In genomic region chr10:63338914-63339643, GRCm38 (mm10) we compare ENCODE assay signal across 8 mouse cellular contexts. TPM values are rescaled to one million over a fixed set of nuclear protein-coding genes. Genes with fewer than 3 reads are reported as not detected.
DNase-seq lines count a peak whose midpoint lies in the region; ATAC-seq lines count a peak whose summit lies in the region.

No protein-coding gene starts in this region.

- peak; percentile 97 for DNase-seq in ZHBTc4 (ENCODE audit: low read depth, low spot score)
- peak; percentile 76 to 89 for DNase-seq in cerebellum, postnatal 4 days (ENCODE audit: low spot score in 2 of 2)
- peak; percentile 90 for DNase-seq in gastrocnemius, adult 18-20 months (ENCODE audit: low spot score)
- peak; percentile 80 to 83 for DNase-seq in left cerebral cortex, adult 18-20 months (ENCODE audit: low spot score in 2 of 2)
- DNase-seq in lung, postnatal 4 days, result peak; percentile 92 to 96
- DNase-seq in retina, postnatal 1 day, result peak; percentile 95
- peak; percentile 89 for DNase-seq in thymus, postnatal 4 days

- ATAC-seq in hindbrain, embryonic 16.5 days, result peak; percentile 95

- no peaks in the 10 kb centered on the region for H3K36me3 ChIP-seq in hindbrain, embryonic 16.5 days (ENCODE audit: control insufficient read depth, insufficient read depth, low read length)

- H3K4me2 ChIP-seq in hindbrain, embryonic 16.5 days (ENCODE audit: low read length), result peak overlapping the region; percentile 78

- peak overlapping the region; percentile 96 for H3K27ac ChIP-seq in hindbrain, embryonic 16.5 days (ENCODE audit: low read depth, low read length)

- peak overlapping the region; percentile 90 for H3K4me3 ChIP-seq in hindbrain, embryonic 16.5 days (ENCODE audit: low read length)

- no peaks in the 10 kb centered on the region for H3K27me3 ChIP-seq in hindbrain, embryonic 16.5 days (replicated peaks; ENCODE audit: control insufficient read depth, insufficient read depth, low read length)

- no peaks in the 10 kb centered on the region for H3K9me3 ChIP-seq in hindbrain, embryonic 16.5 days (ENCODE audit: control insufficient read depth, low read length)

- H3K9ac ChIP-seq in hindbrain, embryonic 16.5 days (ENCODE audit: low read depth, low read length), result peak overlapping the region; percentile 98

- 1% methylated on average over 37 of the region's 74 CpGs for WGBS in hindbrain, embryonic 16.5 days

- H3K4me1 ChIP-seq in hindbrain, embryonic 16.5 days (ENCODE audit: control insufficient read depth, insufficient read depth, low read depth, low read length), result peaks cover 13% of the 10 kb centered on the region

RNA-seq across cellular contexts. Expression of gene Sirt1, which starts 42.4 kb away (rescaled TPM):
- total RNA-seq in gastrocnemius, adult 18-20 months (2021), result 1 to 10 TPM; 6.8 to 8.1 TPM
- 2.3 and 3.4 TPM in 2 replicates for polyA plus RNA-seq in hindbrain, embryonic 16.5 days (2015; fragmentation: Nextera tagmentation; extraction: Ambion mirVana)
- 10 to 100 TPM; 15.1 to 16.6 TPM for total RNA-seq in left cerebral cortex, adult 18-20 months (2021)

RNA-seq across cellular contexts. Expression of gene Dnajc12, which starts 43.2 kb away (rescaled TPM):
- total RNA-seq in gastrocnemius, adult 18-20 months (2021), result 10 to 100 TPM; 21.7 to 25.1 TPM
- polyA plus RNA-seq in hindbrain, embryonic 16.5 days (2015; fragmentation: Nextera tagmentation; extraction: Ambion mirVana), result 18.1 and 22.8 TPM in 2 replicates
- total RNA-seq in left cerebral cortex, adult 18-20 months (2021), result 10 to 100 TPM; 26.2 to 31.6 TPM

Comparison
In these comparisons a context has a peak if more than half of its experiments do, and no peak if none do; other contexts are left out.
1. Peak in every context shown above with its lines: DNase-seq, ATAC-seq, H3K4me3 ChIP-seq and H3K27ac ChIP-seq.